Mouse (Mus musculus) embryonic fibroblast, embryonic 13.5 days (primary cell): ENCODE results near the gene Trp73.
A peak's percentile ranks its signal among the peaks of the same experiment; 100 is the strongest.

ENCODE experiments used
- CTCF ChIP-seq: IDR thresholded peaks from 2 replicates; pipeline ENCODE4 v1.5.1; 2011; ENCODE audit warnings: mild to moderate bottlenecking, control low read depth, low read length, moderate library complexity, borderline replicate concordance; ENCODE audit not compliant: insufficient read depth
- POLR2A ChIP-seq: IDR thresholded peaks from 2 replicates; pipeline ENCODE4 v1.6.1; 2011; ENCODE audit warnings: low read depth, mild to moderate bottlenecking, control low read depth, low read length, moderate library complexity

DNA sequence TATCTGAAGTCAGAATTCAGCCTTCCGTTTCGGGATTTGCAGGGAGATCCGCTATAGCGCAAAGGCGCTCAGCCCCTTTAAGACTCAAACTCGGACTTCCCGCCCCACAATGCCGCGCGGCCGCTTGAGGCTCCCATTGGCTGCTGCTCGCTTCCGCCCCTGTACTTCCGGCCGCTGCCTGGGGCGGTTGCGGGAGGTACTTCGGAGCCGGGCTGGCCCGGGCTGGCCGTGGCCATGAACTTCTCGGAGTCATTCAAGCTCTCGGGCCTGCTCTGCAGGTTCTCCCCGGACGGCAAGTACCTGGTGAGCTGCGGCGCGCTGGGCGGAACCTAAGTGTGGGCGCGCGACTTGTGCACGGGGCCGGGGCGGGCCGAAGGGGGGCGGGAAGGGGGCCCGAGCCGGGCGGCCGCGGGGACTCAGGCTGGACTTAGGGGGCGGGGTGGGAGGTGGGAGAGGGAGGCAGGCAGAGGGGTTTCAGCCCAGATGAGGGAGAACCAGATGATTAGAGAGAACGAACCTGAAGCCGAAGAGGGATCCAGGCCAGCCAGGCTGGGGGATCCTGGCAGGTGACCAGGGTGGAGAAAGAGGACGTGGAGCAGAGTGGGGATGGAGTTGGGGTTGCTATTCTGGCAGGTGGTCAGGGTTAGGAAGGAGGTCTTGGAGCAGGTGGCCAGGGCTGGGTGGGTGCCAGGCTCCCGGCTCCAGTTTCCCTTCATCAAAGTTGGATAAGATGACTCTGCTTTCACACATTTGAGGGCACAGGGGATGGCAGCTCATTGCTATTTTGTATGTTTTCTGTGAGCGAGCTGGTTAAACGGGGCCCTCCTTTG is 2.4 kb upstream of the Trp73 start, which contains the start of gene Wrap73:
- TF ChIP-seq CTCF (no peak), POLR2A (peak; percentile 85)
